Mouse (Mus musculus): ENCODE results near the gene Epx. TPM values are rescaled to one million over a fixed set of nuclear protein-coding genes. Genes with fewer than 3 reads are reported as not detected.
A peak's percentile ranks its signal among the peaks of the same experiment; 100 is the strongest.

The Epx gene
- polyA plus RNA-seq, 1 experiment from 2014 or later = 1.4 TPM

- peak within 1 kb of the TSS; percentile 63 for H3K4me3 ChIP-seq (ENCODE audit: low read length)
These were observed 22.4 kb downstream of the Epx start, which contains the start of gene Mks1 for GRCm38 (mm10) chr11:87852690-87853596. Mks1 (plus strand) TSS chr11:87853215.

GRCm38 (mm10) chr11:87847884-87848283, 27.5 kb downstream of the Epx start:
- Histone ChIP-seq H3K9me3 (ENCODE audit: control insufficient read depth, low read length) (no peaks in the 10 kb centered on the region), H3K4me2 (ENCODE audit: low read length) (no peak overlapping the region), H3K27me3 (replicated peaks; ENCODE audit: control insufficient read depth, insufficient read depth, low read length) (no peaks in the 10 kb centered on the region), H3K9ac (ENCODE audit: low read depth, low read length) (no peak overlapping the region), H3K27ac (ENCODE audit: low read depth, low read length) (no peak overlapping the region), H3K4me3 (ENCODE audit: low read length) (no peak overlapping the region), H3K4me1 (ENCODE audit: control insufficient read depth, insufficient read depth, low read depth, low read length) (peaks cover 2% of the 10 kb centered on the region; the same call in 1 of the 2 replicates), H3K36me3 (ENCODE audit: control insufficient read depth, insufficient read depth, low read length) (no peaks in the 10 kb centered on the region)
- 72% methylated on average over 6 of the region's 6 CpGs for WGBS
- ATAC-seq = no peak

More at GRCm38 (mm10) chr11:87852690-87853596, 22.4 kb downstream of the Epx start, which contains the start of gene Mks1:
- 5% methylated on average over 40 of the region's 40 CpGs for WGBS
- H3K36me3 ChIP-seq (ENCODE audit: control insufficient read depth, insufficient read depth, low read length) = no peaks in the 10 kb centered on the region
- H3K9me3 ChIP-seq (ENCODE audit: control insufficient read depth, low read length) = no peaks in the 10 kb centered on the region
- H3K27me3 ChIP-seq (replicated peaks; ENCODE audit: control insufficient read depth, insufficient read depth, low read length) = no peaks in the 10 kb centered on the region
- H3K4me1 ChIP-seq (ENCODE audit: control insufficient read depth, insufficient read depth, low read depth, low read length) = peaks cover 5% of the 10 kb centered on the region
- peak within 1 kb of the TSS; percentile 75 for H3K27ac ChIP-seq (ENCODE audit: low read depth, low read length)
- peak within 1 kb of the TSS; percentile 90 for H3K4me2 ChIP-seq (ENCODE audit: low read length)
- peak; percentile 98 for ATAC-seq
- H3K9ac ChIP-seq (ENCODE audit: low read depth, low read length) = peak within 1 kb of the TSS; percentile 73

- no peak for ATAC-seq
- 75% methylated on average over 12 of the region's 12 CpGs for WGBS
- H3K4me3 ChIP-seq (ENCODE audit: low read length) = no peak overlapping the region
These were observed 28.3 kb downstream of the Epx start for GRCm38 (mm10) chr11:87846968-87847600.

GRCm38 (mm10) chr11:87841436-87841835, 33.9 kb downstream of the Epx start:
- 82% methylated on average over 3 of the region's 3 CpGs for WGBS
- H3K4me2 ChIP-seq (ENCODE audit: low read length) = no peak overlapping the region
- no peak overlapping the region for H3K9ac ChIP-seq (ENCODE audit: low read depth, low read length)
- H3K27ac ChIP-seq (ENCODE audit: low read depth, low read length) = no peak overlapping the region
- ATAC-seq = no peak
- no peak overlapping the region for H3K4me3 ChIP-seq (ENCODE audit: low read length)
- H3K36me3 ChIP-seq (ENCODE audit: control insufficient read depth, insufficient read depth, low read length) = no peaks in the 10 kb centered on the region
- no peaks in the 10 kb centered on the region for H3K9me3 ChIP-seq (ENCODE audit: control insufficient read depth, low read length)
- no peaks in the 10 kb centered on the region for H3K27me3 ChIP-seq (replicated peaks; ENCODE audit: control insufficient read depth, insufficient read depth, low read length)
- no peaks in the 10 kb centered on the region for H3K4me1 ChIP-seq (ENCODE audit: control insufficient read depth, insufficient read depth, low read depth, low read length)

More at GRCm38 (mm10) chr11:87846968-87847600, 28.3 kb downstream of the Epx start:
- Histone ChIP-seq H3K4me2 (ENCODE audit: low read length) (no peak overlapping the region), H3K9me3 (ENCODE audit: control insufficient read depth, low read length) (no peaks in the 10 kb centered on the region), H3K4me1 (ENCODE audit: control insufficient read depth, insufficient read depth, low read depth, low read length) (no peaks in the 10 kb centered on the region), H3K9ac (ENCODE audit: low read depth, low read length) (no peak overlapping the region), H3K36me3 (ENCODE audit: control insufficient read depth, insufficient read depth, low read length) (no peaks in the 10 kb centered on the region), H3K27ac (ENCODE audit: low read depth, low read length) (no peak overlapping the region), H3K27me3 (replicated peaks; ENCODE audit: control insufficient read depth, insufficient read depth, low read length) (no peaks in the 10 kb centered on the region)

GRCm38 (mm10) chr11:87840676-87841075, 34.7 kb downstream of the Epx start:
- Histone ChIP-seq H3K27me3 (replicated peaks; ENCODE audit: control insufficient read depth, insufficient read depth, low read length) (no peaks in the 10 kb centered on the region), H3K9me3 (ENCODE audit: control insufficient read depth, low read length) (no peaks in the 10 kb centered on the region), H3K4me3 (ENCODE audit: low read length) (no peak overlapping the region), H3K36me3 (ENCODE audit: control insufficient read depth, insufficient read depth, low read length) (no peaks in the 10 kb centered on the region), H3K9ac (ENCODE audit: low read depth, low read length) (no peak overlapping the region), H3K4me1 (ENCODE audit: control insufficient read depth, insufficient read depth, low read depth, low read length) (no peaks in the 10 kb centered on the region), H3K4me2 (ENCODE audit: low read length) (no peak overlapping the region), H3K27ac (ENCODE audit: low read depth, low read length) (no peak overlapping the region)
- 87% methylated on average over 8 of the region's 8 CpGs for WGBS
- ATAC-seq = no peak

- ATAC-seq = 0 out of 2 replicates have a peak, but pooled peaks have one; percentile 52
- Histone ChIP-seq H3K27me3 (replicated peaks; ENCODE audit: control insufficient read depth, insufficient read depth, low read length) (no peaks in the 10 kb centered on the region), H3K9me3 (ENCODE audit: control insufficient read depth, low read length) (no peaks in the 10 kb centered on the region), H3K4me2 (ENCODE audit: low read length) (no peak within 1 kb of the TSS), H3K4me1 (ENCODE audit: control insufficient read depth, insufficient read depth, low read depth, low read length) (no peaks in the 10 kb centered on the region), H3K36me3 (ENCODE audit: control insufficient read depth, insufficient read depth, low read length) (no peaks in the 10 kb centered on the region), H3K9ac (ENCODE audit: low read depth, low read length) (no peak within 1 kb of the TSS), H3K27ac (ENCODE audit: low read depth, low read length) (no peak within 1 kb of the TSS), H3K4me3 (ENCODE audit: low read length) (no peak within 1 kb of the TSS)
- 18% methylated on average over 10 of the region's 10 CpGs for WGBS
These were observed 47.0 kb downstream of the Epx start, which contains the start of gene Lpo for GRCm38 (mm10) chr11:87828239-87828900. Lpo (minus strand) TSS chr11:87828289.

- Histone ChIP-seq H3K27me3 (replicated peaks; ENCODE audit: control insufficient read depth, insufficient read depth, low read length) (no peaks in the 10 kb centered on the region), H3K9ac (ENCODE audit: low read depth, low read length) (no peak overlapping the region), H3K36me3 (ENCODE audit: control insufficient read depth, insufficient read depth, low read length) (no peaks in the 10 kb centered on the region), H3K4me3 (ENCODE audit: low read length) (no peak overlapping the region), H3K27ac (ENCODE audit: low read depth, low read length) (no peak overlapping the region), H3K9me3 (ENCODE audit: control insufficient read depth, low read length) (no peaks in the 10 kb centered on the region), H3K4me1 (ENCODE audit: control insufficient read depth, insufficient read depth, low read depth, low read length) (peaks cover 9% of the 10 kb centered on the region), H3K4me2 (ENCODE audit: low read length) (no peak overlapping the region)
- no peak for ATAC-seq
- 48% methylated on average over 5 of the region's 5 CpGs for WGBS
These were observed 53.8 kb downstream of the Epx start for GRCm38 (mm10) chr11:87821502-87821901.

GRCm38 (mm10) chr11:87817443-87817773, 57.9 kb downstream of the Epx start:
- Histone ChIP-seq H3K4me3 (ENCODE audit: low read length) (peak overlapping the region; percentile 45), H3K27ac (ENCODE audit: low read depth, low read length) (0 out of 2 replicates have a peak overlapping the region, but pooled peaks have one; percentile 59), H3K9ac (ENCODE audit: low read depth, low read length) (peak overlapping the region; percentile 67), H3K36me3 (ENCODE audit: control insufficient read depth, insufficient read depth, low read length) (no peaks in the 10 kb centered on the region), H3K4me2 (ENCODE audit: low read length) (peak overlapping the region; percentile 78), H3K27me3 (replicated peaks; ENCODE audit: control insufficient read depth, insufficient read depth, low read length) (no peaks in the 10 kb centered on the region), H3K9me3 (ENCODE audit: control insufficient read depth, low read length) (no peaks in the 10 kb centered on the region), H3K4me1 (ENCODE audit: control insufficient read depth, insufficient read depth, low read depth, low read length) (peaks cover 13% of the 10 kb centered on the region)
- WGBS = 33% methylated on average over 4 of the region's 4 CpGs
- ATAC-seq = no peak; the same call in none of the 2 replicates
